Mouse (Mus musculus): ENCODE measurements around the gene Rassf10.

Rassf10 gene

GRCm38 (mm10) chr7:112966382-112966781 is 12.6 kb downstream of the Rassf10 start:
- DNase-seq = peak; percentile 28

GRCm38 (mm10) chr7:112966786-112967185 is 13.0 kb downstream of the Rassf10 start:
- no peak for DNase-seq

- DNase-seq = no peak
Measured at GRCm38 (mm10) chr7:112983316-112983715, 29.6 kb downstream of the Rassf10 start.

- DNase-seq = peak; percentile 7
Measured at GRCm38 (mm10) chr7:112984704-112985577, 31.2 kb downstream of the Rassf10 start.

- no peak for DNase-seq
Measured at GRCm38 (mm10) chr7:112985578-112985949, 31.8 kb downstream of the Rassf10 start.

- no peak for DNase-seq
Measured at GRCm38 (mm10) chr7:112992928-112993327, 39.2 kb downstream of the Rassf10 start.

- no peak for DNase-seq
Measured at GRCm38 (mm10) chr7:113003565-113004255, 49.9 kb downstream of the Rassf10 start.

GRCm38 (mm10) chr7:113005726-113006125 is 52.0 kb downstream of the Rassf10 start:
- DNase-seq = peak; percentile 44

All from kidney, adult 18-20 months (tissue).